Mouse (Mus musculus) stomach, embryonic 15.5 days (tissue): ENCODE results near the gene Nme6. TPM values are rescaled to one million over a fixed set of nuclear protein-coding genes. Genes with fewer than 3 reads are reported as not detected.
"Not testable (repeated sequence)": the region's sequence is repeated elsewhere in the genome, so short reads cannot be mapped to it uniquely, and the experiment has no call there.

ENCODE experiments used
- ATAC-seq: fragments of 200-750 bp; cut with Nextera tagmentation; 2 replicates; pipeline ENCODE4 v1.8.0; 2017; ENCODE audit warnings: low read depth, moderate number of reproducible peaks, moderate TSS enrichment; ENCODE audit not compliant: insufficient read depth, low FRiP score
- H3K27ac ChIP-seq: fragments of 300-500 bp; sonication (generic); 2 replicates; pipeline ENCODE4 v1.5.1; 2015; ENCODE audit warnings: mild to moderate bottlenecking, inconsistent platforms
- H3K27me3 ChIP-seq: fragments of 300-500 bp; sonication (generic); replicated peaks from 2 replicates; pipeline ENCODE4 v1.6.1; 2015; ENCODE audit warnings: inconsistent platforms
- H3K36me3 ChIP-seq: fragments of 300-500 bp; sonication (generic); 2 replicates; pipeline ENCODE4 v1.6.1; 2015; ENCODE audit warnings: inconsistent platforms
- H3K4me1 ChIP-seq: fragments of 300-500 bp; sonication (generic); 2 replicates; pipeline ENCODE4 v1.6.1; 2015; ENCODE audit warnings: inconsistent platforms
- H3K4me2 ChIP-seq: fragments of 300-500 bp; sonication (generic); 2 replicates; pipeline ENCODE4 v1.6.1; 2015; ENCODE audit warnings: mild to moderate bottlenecking, inconsistent platforms
- H3K4me3 ChIP-seq: fragments of 300-500 bp; sonication (generic); replicated peaks from 2 replicates; pipeline ENCODE4 v1.5.1; 2015; ENCODE audit warnings: inconsistent platforms
- H3K9ac ChIP-seq: fragments of 300-500 bp; sonication (generic); 2 replicates; pipeline ENCODE4 v1.6.1; 2015; ENCODE audit warnings: inconsistent platforms
- H3K9me3 ChIP-seq: fragments of 300-500 bp; sonication (generic); 2 replicates; pipeline ENCODE4 v1.6.1; 2016; ENCODE audit warnings: inconsistent platforms
- WGBS: fragments of 180-500 bp; shearing (Covaris S2); methylation state at CpG from one replicate; pipeline ENCODE4 v1.1.7; 2015; 5-methylcytosine and 5-hydroxymethylcytosine counted together
- polyA plus RNA-seq: library from polyadenylated mRNA; unstranded; fragments of >200 nt; fragmentation: Nextera tagmentation; extraction: Ambion mirVana; gene quantifications from 2 replicates; pipeline ENCODE4 v1.2.1, GENCODE M21; 2015

Gene Nme6
- polyA plus RNA-seq = 66.8 and 67.7 TPM in 2 replicates

DNA sequence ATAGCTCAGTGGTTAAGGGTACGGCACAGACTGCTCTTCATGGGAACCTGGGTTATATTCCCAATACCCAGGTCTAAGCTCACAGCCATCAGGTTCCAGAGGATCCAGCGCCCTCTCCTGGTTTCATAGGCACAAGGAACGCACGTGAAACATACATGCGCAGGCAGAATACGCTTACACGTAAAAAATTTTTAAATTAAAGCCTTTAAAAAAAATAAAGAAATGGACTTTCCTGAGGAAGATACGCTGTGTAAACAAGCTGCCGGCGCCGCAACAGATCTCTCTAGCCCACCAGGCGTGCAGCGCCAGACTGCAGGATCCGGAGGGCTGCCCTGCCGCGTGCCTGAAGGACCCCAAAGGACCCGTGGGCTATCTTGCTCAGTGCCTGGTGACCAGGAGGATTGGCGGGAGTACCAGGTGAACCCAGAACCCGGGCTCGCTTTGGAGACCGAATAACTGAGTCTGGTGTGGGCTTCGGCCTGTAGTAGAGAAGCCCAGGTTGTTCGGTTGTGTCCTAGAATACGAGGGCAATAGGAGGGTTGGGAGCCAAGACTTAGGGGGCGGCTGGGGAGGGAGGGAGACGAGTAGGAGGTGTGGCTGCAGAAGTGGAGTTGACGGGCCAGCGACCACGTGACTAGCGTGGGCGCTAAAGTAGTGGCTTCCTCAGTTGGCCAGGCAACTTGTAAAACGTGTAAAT, at the start of gene Nme6:
Gene Nme6 (plus strand): TSS at position 359 of the 697 bp plus-strand sequence.
- Histone ChIP-seq H3K4me1 (0 out of 2 replicates have a peak, but pooled peaks cover 5% of the 10 kb centered on the region), H3K9ac (peak within 1 kb of the TSS; percentile 42), H3K9me3 (no peaks in the 10 kb centered on the region), H3K27ac (peak within 1 kb of the TSS; percentile 86), H3K27me3 (no peaks in the 10 kb centered on the region), H3K4me2 (peak within 1 kb of the TSS; percentile 84), H3K4me3 (peak within 1 kb of the TSS; percentile 71), H3K36me3 (no peaks in the 10 kb centered on the region)
- peak; percentile 97 for ATAC-seq
- under 1% methylated on average over 32 of the region's 32 CpGs for WGBS

DNA sequence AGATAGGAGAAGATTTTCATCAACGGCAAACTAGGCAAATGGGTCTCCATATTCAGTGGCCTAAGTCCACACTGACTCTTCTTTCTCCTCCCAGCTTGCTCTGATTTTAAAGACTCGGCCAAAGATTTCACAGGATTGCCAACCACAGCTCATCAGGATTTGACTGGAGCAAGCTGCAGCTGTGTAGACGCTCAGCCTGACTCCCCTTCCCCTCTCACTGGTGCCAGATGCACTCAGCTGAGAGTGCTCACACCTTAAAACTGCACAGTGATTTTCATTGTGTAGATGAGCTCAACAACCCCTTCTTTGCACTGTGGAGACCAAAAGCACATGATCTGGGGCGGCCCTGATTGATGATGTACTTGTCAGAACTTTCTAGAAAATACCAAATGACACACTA, 42.0 kb upstream of the Nme6 start, which contains the start of gene Fbxw27:
Gene Fbxw27 (minus strand): TSS at position 101 of the 400 bp plus-strand sequence.
- H3K27me3 ChIP-seq = not testable (repeated sequence)
- WGBS = 78% methylated on average over 4 of the region's 4 CpGs

DNA sequence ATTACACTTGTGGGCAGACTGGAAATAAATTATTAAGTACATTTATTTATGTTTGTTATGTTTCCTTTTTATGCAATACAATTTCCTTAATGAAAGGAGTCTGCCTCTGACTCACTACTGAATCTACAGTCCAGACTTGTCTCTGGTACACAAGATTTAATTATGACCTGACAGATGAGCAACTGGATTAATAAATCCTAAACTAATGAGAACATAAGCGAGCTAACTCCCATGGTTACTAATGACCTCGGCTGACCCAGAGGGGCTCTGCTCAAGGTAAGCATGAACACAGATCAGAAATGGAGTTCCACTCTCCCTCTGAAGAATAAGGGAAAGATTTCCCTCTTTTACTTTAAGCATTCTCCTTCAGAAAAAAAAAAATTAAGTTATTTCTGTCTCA, 37.3 kb upstream of the Nme6 start:
- Histone ChIP-seq H3K27me3 (no peaks in the 10 kb centered on the region), H3K27ac (no peak overlapping the region), H3K36me3 (no peaks in the 10 kb centered on the region), H3K4me3 (no peak overlapping the region), H3K4me2 (no peak overlapping the region), H3K9me3 (no peaks in the 10 kb centered on the region), H3K4me1 (no peaks in the 10 kb centered on the region), H3K9ac (no peak overlapping the region)
- no peak for ATAC-seq
- WGBS = 74% methylated on average over 2 of the region's 2 CpGs

More for the DNA sequence above, 42.0 kb upstream of the Nme6 start, which contains the start of gene Fbxw27:
- ATAC-seq, H3K4me2 ChIP-seq, H3K9ac ChIP-seq, H3K36me3 ChIP-seq, H3K4me3 ChIP-seq, H3K4me1 ChIP-seq, H3K27ac ChIP-seq, H3K9me3 ChIP-seq: not testable (repeated sequence)

DNA sequence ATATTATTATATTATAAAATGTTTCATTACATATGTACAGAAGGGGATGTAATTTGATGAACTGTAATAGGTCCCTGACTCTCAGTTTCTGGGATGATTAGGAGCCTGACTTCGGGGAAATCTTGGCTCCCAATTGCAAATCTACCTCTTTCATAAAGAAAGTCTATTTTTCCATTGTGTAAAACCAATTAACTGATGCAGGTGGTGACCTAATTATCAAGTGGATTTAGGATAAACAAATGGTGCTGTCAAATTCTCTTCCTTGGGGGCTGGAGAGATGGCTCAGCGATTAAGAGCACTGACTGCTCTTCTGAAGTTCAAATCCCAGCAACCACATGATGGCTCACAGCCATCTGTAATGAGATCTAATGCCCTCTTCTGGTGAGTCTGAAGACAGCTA, 36.7 kb upstream of the Nme6 start:
- Histone ChIP-seq H3K27me3 (no peaks in the 10 kb centered on the region), H3K9ac (no peak overlapping the region), H3K4me1 (no peaks in the 10 kb centered on the region), H3K4me2 (no peak overlapping the region), H3K36me3 (no peaks in the 10 kb centered on the region), H3K4me3 (no peak overlapping the region), H3K27ac (no peak overlapping the region), H3K9me3 (no peaks in the 10 kb centered on the region)
- no peak for ATAC-seq
- WGBS = 70% methylated on average over 2 of the region's 2 CpGs

DNA sequence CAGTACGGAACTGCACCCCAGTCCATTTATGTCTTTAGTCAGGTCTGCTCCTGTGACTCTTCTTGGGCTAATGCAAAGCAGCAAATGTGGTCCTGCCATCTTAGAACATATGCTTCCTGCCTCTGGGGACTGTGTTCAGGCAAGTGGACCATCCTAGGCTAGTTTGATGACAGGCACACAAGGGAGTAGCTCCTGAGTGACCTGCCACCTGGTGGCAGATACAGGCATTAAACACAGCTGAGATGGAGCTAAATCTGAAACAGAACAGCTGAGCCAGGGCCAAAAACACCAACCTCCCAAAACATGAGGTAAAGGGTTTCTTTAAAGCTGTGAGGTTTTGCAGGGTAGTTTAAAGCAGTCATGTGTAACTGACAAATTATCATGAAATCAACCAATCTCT, 34.5 kb upstream of the Nme6 start:
- Histone ChIP-seq H3K4me3 (no peak overlapping the region), H3K9ac (no peak overlapping the region), H3K27ac (no peak overlapping the region), H3K27me3 (no peaks in the 10 kb centered on the region), H3K9me3 (no peaks in the 10 kb centered on the region), H3K4me2 (no peak overlapping the region), H3K36me3 (no peaks in the 10 kb centered on the region), H3K4me1 (no peaks in the 10 kb centered on the region)
- no peak for ATAC-seq
- WGBS = 89% methylated on average over 1 of the region's 1 CpGs

DNA sequence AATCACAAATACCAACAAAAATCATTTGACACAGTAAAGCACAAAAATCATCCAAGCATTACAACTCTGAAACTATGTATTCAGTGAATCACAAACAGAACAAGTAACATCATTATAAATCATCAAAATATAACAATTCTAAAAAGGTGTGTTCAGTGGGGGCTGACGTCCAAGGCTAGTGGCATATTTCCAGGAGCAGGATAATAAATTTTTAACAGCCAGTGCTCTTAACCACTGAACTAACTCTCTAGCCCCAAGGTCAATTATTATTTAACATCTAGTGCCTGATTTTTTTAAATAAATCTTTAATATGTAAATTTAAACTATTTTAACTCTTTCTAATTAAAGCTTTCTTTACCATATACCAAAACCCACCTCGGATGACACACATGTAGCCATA, 27.0 kb upstream of the Nme6 start:
- H3K36me3 ChIP-seq, H3K27ac ChIP-seq, H3K9ac ChIP-seq, H3K4me3 ChIP-seq, H3K4me2 ChIP-seq, ATAC-seq, H3K4me1 ChIP-seq, H3K9me3 ChIP-seq, H3K27me3 ChIP-seq: not testable (repeated sequence)
- WGBS = 69% methylated on average over 2 of the region's 2 CpGs

DNA sequence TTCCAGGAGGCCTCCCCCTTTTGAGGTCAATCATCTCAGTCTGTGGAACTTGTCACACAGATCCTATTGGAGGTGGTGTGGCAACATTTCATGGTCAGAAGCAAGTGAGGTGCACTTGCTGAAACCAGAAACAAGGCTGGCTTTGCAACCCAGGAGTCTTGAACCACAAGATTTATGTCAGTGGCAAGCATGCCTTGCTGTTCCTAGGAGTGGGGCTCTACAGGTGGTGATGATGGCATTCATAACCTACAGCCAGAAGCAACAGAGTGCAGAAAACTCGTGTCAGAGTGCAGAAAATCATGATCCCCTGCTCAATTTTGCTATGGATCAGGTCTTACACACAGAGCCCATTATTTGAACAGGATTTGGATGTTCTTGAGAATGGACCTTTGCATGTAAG, 26.3 kb upstream of the Nme6 start:
- WGBS = 51% methylated on average over 1 of the region's 1 CpGs
- Histone ChIP-seq H3K27ac (no peak overlapping the region), H3K27me3 (no peaks in the 10 kb centered on the region), H3K4me1 (no peaks in the 10 kb centered on the region), H3K9me3 (no peaks in the 10 kb centered on the region), H3K4me3 (no peak overlapping the region), H3K36me3 (no peaks in the 10 kb centered on the region), H3K4me2 (no peak overlapping the region), H3K9ac (no peak overlapping the region)
- ATAC-seq = no peak

DNA sequence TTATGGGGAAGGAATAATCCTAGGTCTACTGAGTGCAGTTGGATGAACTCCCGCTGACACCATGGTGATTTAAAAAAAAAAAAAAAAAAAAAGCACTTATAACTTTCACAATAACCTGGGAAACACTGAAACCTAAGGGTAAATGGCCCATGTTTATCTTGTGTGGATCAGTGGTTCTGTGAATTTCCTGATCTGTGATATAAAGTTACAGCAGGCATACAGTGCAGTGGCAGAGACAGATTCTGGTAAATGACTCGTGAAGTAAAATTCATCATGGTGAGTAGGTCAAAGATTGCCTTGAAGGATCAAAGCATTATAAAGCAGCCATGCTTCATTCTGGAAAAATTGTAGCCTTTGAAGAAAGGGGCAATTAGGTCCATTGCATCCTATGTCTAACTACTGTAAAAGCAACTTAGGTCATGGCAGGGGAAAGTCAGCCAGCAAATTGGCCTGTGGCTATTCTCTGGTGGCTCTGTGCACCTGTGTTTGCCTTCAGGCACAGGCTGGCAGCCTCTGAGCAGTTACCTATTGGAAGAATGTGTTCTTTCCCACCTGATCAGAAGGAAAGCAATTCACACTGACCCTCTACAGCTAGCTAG, 25.8 kb upstream of the Nme6 start:
- Histone ChIP-seq H3K9me3 (no peaks in the 10 kb centered on the region), H3K9ac (no peak overlapping the region), H3K4me3 (no peak overlapping the region), H3K27ac (no peak overlapping the region), H3K4me1 (no peaks in the 10 kb centered on the region), H3K4me2 (no peak overlapping the region), H3K27me3 (no peaks in the 10 kb centered on the region), H3K36me3 (no peaks in the 10 kb centered on the region)
- 66% methylated on average over 2 of the region's 2 CpGs for WGBS
- no peak for ATAC-seq

DNA sequence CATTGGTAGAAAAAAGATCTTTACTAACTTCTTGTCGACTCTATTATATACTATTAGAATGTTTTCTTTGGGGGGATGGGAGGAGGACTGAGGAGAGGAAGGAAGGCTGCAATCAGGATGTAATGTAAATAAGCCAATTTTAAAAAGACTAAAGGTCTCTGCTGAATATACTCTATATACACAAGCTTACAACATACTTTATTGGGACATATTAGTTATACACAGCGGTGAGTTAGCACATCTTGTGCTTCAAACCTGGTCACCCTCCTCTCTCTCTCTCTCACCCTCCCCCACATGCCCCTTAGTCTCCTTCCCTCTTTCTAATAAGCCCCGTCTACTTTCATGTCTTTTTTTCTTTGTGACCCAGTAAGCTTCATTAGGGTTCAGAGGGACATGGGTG, 24.7 kb upstream of the Nme6 start:
- Histone ChIP-seq H3K4me1 (no peaks in the 10 kb centered on the region), H3K9me3 (no peaks in the 10 kb centered on the region), H3K4me3 (no peak overlapping the region), H3K27me3 (no peaks in the 10 kb centered on the region), H3K9ac (no peak overlapping the region), H3K27ac (no peak overlapping the region), H3K4me2 (no peak overlapping the region), H3K36me3 (no peaks in the 10 kb centered on the region)
- ATAC-seq = no peak
- 40% methylated on average over 3 of the region's 3 CpGs for WGBS

DNA sequence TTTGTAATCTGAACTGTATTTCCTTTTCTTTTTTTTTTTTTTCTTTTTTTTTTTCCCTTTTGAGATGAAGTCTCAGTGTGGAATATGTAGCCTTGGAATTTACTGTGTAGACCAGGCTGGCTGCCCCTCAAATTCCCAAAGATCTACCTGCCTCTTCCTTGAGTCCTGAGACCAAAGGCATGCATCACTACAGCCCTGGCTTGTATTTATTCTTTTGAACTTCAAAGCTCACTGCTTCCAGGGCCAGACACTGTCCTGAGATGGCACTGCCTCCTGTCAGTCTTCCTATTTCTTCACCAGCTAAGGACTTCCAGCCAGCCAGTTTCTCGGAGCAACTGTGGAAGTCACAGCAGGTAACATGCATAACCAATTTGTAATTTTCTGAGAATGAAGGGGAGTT, 20.6 kb upstream of the Nme6 start, which contains the start of gene Spink8:
Gene Spink8 (plus strand): TSS at position 301 of the 400 bp plus-strand sequence.
- Histone ChIP-seq H3K27ac (no peak within 1 kb of the TSS), H3K4me3 (no peak within 1 kb of the TSS), H3K27me3 (no peaks in the 10 kb centered on the region), H3K9ac (no peak within 1 kb of the TSS), H3K4me2 (no peak within 1 kb of the TSS), H3K36me3 (no peaks in the 10 kb centered on the region), H3K9me3 (no peaks in the 10 kb centered on the region), H3K4me1 (no peaks in the 10 kb centered on the region)
- ATAC-seq = no peak
- 81% methylated on average over 1 of the region's 1 CpGs for WGBS

DNA sequence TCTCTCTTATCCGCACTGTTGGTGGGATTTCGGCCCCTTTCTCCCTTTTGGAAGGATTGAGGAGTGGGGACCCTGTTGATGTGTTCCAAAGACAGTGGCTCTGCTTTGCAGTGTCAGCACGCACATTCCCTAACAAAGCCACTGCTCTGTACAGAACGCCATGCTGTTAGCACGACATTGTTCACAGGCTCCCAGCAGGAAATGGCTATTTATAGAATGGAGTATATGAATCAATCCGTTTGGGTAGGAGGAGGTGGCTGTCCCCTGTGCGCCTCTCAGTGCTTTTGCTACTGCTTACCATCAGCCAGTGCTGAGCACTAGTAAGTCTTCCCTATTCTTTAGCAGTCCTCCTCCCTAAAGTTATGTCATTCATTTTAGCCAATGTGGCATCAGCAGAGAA, 19.1 kb upstream of the Nme6 start:
- Histone ChIP-seq H3K27me3 (no peaks in the 10 kb centered on the region), H3K9me3 (no peaks in the 10 kb centered on the region), H3K36me3 (no peaks in the 10 kb centered on the region), H3K4me2 (no peak overlapping the region), H3K27ac (no peak overlapping the region), H3K4me3 (no peak overlapping the region), H3K9ac (no peak overlapping the region), H3K4me1 (no peaks in the 10 kb centered on the region)
- ATAC-seq = no peak
- 50% methylated on average over 7 of the region's 7 CpGs for WGBS

DNA sequence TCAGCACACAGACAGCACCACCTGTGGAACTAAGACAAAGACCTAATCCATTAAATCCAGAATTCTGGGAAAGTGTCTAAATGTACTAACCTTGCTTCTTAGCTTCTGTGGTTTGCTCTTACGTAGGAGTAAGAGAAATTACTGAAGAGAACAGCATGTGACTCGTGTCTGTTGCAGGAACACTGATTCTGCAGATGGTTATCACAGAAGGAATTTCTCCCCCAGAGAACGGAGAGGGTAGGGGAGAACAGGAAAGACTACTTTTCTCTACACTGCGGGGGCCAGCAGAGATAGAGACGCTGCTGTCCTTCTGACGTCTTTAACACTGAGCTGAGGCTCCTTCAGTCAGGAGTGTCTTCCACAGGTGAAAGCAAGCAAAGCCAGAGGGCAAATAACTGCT, 16.2 kb upstream of the Nme6 start:
- Histone ChIP-seq H3K4me2 (no peak overlapping the region), H3K4me3 (no peak overlapping the region), H3K9ac (no peak overlapping the region), H3K4me1 (no peaks in the 10 kb centered on the region), H3K36me3 (no peaks in the 10 kb centered on the region), H3K9me3 (no peaks in the 10 kb centered on the region), H3K27me3 (no peaks in the 10 kb centered on the region), H3K27ac (no peak overlapping the region)
- WGBS = 32% methylated on average over 6 of the region's 6 CpGs
- no peak for ATAC-seq
